Mouse (Mus musculus) limb, embryonic 11.5 days (tissue): ENCODE measurements around the gene Acaa1a. TPM values are rescaled to one million over a fixed set of nuclear protein-coding genes. Genes with fewer than 3 reads are reported as not detected.

ENCODE experiments used
- ATAC-seq: fragments of 200-750 bp; cut with Nextera tagmentation; 2 replicates; pipeline ENCODE4 v1.8.0; 2017; ENCODE audit warnings: low read depth; ENCODE audit not compliant: insufficient number of reproducible peaks, low FRiP score, low TSS enrichment
- DNase-seq: peaks from one replicate; pipeline ENCODE4 v3.0.0-alpha.2; 2015; ENCODE audit warnings: low spot score
- H3K27ac ChIP-seq: fragments of 300-500 bp; sonication (generic); replicated peaks from 2 replicates; pipeline ENCODE4 v1.5.1; 2014; ENCODE audit warnings: low read depth, mild to moderate bottlenecking, low read length
- H3K27me3 ChIP-seq: fragments of 300-500 bp; sonication (generic); 2 replicates; pipeline ENCODE4 v1.6.1; 2014; ENCODE audit warnings: mild to moderate bottlenecking, low read length, mixed read lengths; ENCODE audit not compliant: control insufficient read depth, insufficient read depth
- H3K36me3 ChIP-seq: fragments of 300-500 bp; sonication (generic); 2 replicates; pipeline ENCODE4 v1.6.1; 2014; ENCODE audit warnings: mild to moderate bottlenecking, low read length, moderate library complexity, mixed read lengths; ENCODE audit not compliant: control insufficient read depth, insufficient read depth
- H3K4me1 ChIP-seq: fragments of 300-500 bp; sonication (generic); 2 replicates; pipeline ENCODE4 v1.6.1; 2014; ENCODE audit warnings: low read length, mixed read lengths; ENCODE audit not compliant: control insufficient read depth, insufficient read depth
- H3K4me2 ChIP-seq: fragments of 300-500 bp; sonication (generic); 2 replicates; pipeline ENCODE4 v1.6.1; 2014; ENCODE audit warnings: low read depth, mild to moderate bottlenecking, moderate library complexity; ENCODE audit not compliant: severe bottlenecking
- H3K4me3 ChIP-seq: fragments of 300-500 bp; sonication (generic); 2 replicates; pipeline ENCODE4 v1.5.1; 2014; ENCODE audit warnings: low read depth, low read length
- H3K9ac ChIP-seq: fragments of 300-500 bp; sonication (generic); 2 replicates; pipeline ENCODE4 v1.6.1; 2014; ENCODE audit warnings: mild to moderate bottlenecking, low read length
- H3K9me3 ChIP-seq: fragments of 300-500 bp; sonication (generic); 2 replicates; pipeline ENCODE4 v1.6.1; 2016; ENCODE audit warnings: low read length; ENCODE audit not compliant: control insufficient read depth
- WGBS: fragments of 180-500 bp; shearing (Covaris S2); extraction: QIAGEN DNeasy Blood & Tissue Kit; methylation state at CpG from one replicate; pipeline ENCODE4 v1.1.7; 2014; 5-methylcytosine and 5-hydroxymethylcytosine counted together
- polyA plus RNA-seq: library from polyadenylated mRNA; unstranded; fragments of >200 nt; fragmentation: Nextera tagmentation; extraction: Ambion mirVana; gene quantifications from 2 replicates; pipeline ENCODE4 v1.2.1, GENCODE M21; 2014

Gene Acaa1a
- polyA plus RNA-seq, result 61.0 and 61.2 TPM in 2 replicates

DNA sequence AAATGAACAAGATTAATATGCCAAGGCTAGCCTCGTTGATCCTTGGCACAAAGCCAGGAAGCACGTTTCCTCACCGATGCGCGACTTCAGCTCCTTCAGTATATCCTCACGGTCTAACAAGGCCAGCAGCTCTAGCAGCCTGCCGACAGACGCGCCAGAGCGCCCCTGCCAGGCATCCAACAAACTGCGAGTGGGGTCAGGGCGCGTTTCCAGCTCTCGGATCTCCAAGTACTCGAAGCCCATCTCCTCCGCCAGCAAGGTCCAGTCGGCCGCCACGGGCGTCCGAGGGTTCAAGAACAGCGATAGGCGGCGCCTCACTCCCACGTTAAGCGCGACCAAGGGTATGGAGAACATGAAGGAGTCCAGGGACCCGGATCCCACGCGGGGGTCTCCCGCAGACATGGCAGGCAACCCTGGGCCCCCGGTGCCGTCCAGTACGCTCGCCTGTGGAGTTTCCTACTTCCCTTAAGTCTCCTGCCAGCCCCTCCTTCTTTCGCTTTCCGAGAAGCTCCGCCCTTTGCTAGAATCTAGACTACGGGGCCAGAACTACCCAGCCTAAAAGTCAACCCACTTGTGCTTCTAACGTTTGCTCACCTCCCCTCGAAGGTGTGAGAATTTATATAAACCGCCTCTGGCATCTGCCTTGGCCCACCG is at the start of gene Acaa1a:
Gene Acaa1a, plus strand, starts transcription at position 119 of the 654 bp plus-strand sequence.
- 0 out of 2 replicates have a peak, but pooled peaks cover 2% of the 10 kb centered on the region for H3K27me3 ChIP-seq
- peak within 1 kb of the TSS; percentile 70 for H3K4me3 ChIP-seq
- no peaks in the 10 kb centered on the region for H3K9me3 ChIP-seq
- no peaks in the 10 kb centered on the region; the same call in 1 of the 2 replicates for H3K36me3 ChIP-seq
- ATAC-seq, result no peak
- no peak within 1 kb of the TSS; the same call in 1 of the 2 replicates for H3K27ac ChIP-seq
- H3K9ac ChIP-seq, result peak within 1 kb of the TSS; percentile 68
- peaks cover 11% of the 10 kb centered on the region; the same call in 1 of the 2 replicates for H3K4me1 ChIP-seq
- under 1% methylated on average over 43 of the region's 43 CpGs for WGBS
- H3K4me2 ChIP-seq, result peak within 1 kb of the TSS; percentile 77
- DNase-seq, result peak; percentile 64

DNA sequence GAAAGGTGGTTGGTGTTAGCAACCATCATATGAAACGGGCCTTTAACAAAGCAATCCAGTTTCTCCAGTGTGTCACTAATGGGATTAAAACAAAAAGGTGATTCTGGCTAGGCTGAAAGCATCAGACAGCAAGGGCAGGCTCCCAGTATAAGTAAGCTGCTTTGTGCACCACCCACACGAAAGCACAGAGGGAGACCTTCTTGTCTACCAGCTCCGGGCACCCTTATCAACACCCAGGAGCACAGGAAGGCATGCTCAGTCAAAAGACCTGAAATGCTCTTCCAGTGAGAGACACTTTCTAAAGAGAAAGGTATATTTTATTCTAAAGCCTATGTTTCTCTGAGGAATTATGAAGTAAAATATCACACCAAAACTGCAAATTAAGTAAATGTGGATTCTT is 48.7 kb upstream of the Acaa1a start:
- Histone ChIP-seq H3K27me3 (no peaks in the 10 kb centered on the region), H3K9me3 (no peaks in the 10 kb centered on the region), H3K4me2 (no peak overlapping the region), H3K27ac (no peak overlapping the region), H3K9ac (no peak overlapping the region), H3K36me3 (no peaks in the 10 kb centered on the region), H3K4me3 (no peak overlapping the region), H3K4me1 (no peaks in the 10 kb centered on the region)
- 88% methylated on average over 3 of the region's 3 CpGs for WGBS
- ATAC-seq, result no peak
- DNase-seq, result no peak

DNA sequence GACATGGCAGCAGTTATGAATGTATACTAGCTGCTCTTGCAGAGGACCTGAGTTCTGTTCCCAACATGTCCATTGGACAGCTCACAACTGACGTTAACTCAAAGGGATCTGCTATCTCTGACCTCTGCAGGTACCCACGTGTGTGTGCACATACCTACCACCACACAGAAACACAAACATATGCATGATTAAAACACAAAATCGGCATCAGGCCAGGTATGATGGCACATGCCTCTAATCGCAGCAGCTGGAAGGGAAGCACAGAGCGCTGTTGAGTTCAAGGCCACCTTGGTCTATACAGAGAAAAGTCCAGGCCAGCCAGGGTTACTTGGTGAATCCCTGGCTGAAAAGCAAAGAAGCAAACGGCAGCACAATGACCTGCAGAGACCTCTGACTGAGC is 41.8 kb upstream of the Acaa1a start:
- H3K4me3 ChIP-seq, result no peak overlapping the region
- H3K4me1 ChIP-seq, result no peaks in the 10 kb centered on the region
- no peaks in the 10 kb centered on the region for H3K9me3 ChIP-seq
- no peak for DNase-seq
- no peaks in the 10 kb centered on the region for H3K27me3 ChIP-seq
- H3K27ac ChIP-seq, result no peak overlapping the region
- H3K9ac ChIP-seq, result no peak overlapping the region
- no peak overlapping the region for H3K4me2 ChIP-seq
- no peak for ATAC-seq
- no peaks in the 10 kb centered on the region; the same call in 1 of the 2 replicates for H3K36me3 ChIP-seq
- 89% methylated on average over 6 of the region's 6 CpGs for WGBS

DNA sequence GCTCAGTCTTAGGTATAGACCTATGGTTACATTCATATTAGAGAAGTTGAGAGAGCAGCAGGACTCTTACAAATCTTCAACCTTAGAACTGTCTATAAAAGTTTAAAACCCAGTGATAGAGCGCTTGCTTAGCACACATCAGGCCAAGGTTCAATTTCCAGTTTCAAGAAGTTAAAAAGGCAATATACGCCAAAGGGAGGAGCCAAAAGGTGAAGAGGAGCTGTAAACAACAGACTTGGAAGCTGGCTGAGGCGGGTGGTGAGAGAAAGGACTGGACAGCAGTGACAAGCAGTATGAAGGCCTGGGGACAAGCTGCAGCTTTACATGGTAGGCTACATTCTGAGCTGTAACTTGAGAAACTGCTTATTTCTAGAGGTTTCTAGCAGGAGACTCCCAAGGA is 40.9 kb upstream of the Acaa1a start:
- no peaks in the 10 kb centered on the region; the same call in 1 of the 2 replicates for H3K36me3 ChIP-seq
- H3K27me3 ChIP-seq, result no peaks in the 10 kb centered on the region
- DNase-seq (no peak), ATAC-seq (no peak)
- no peaks in the 10 kb centered on the region for H3K4me1 ChIP-seq
- no peaks in the 10 kb centered on the region for H3K9me3 ChIP-seq
- no peak overlapping the region for H3K9ac ChIP-seq
- WGBS, result 82% methylated on average over 3 of the region's 3 CpGs
- no peak overlapping the region for H3K4me3 ChIP-seq
- H3K27ac ChIP-seq, result no peak overlapping the region
- no peak overlapping the region for H3K4me2 ChIP-seq

GRCm38 (mm10) chr9:119305863-119306262 is 33.6 kb upstream of the Acaa1a start:
- H3K27ac ChIP-seq, result no peak overlapping the region
- ATAC-seq (no peak), DNase-seq (no peak)
- H3K4me2 ChIP-seq, result no peak overlapping the region
- no peaks in the 10 kb centered on the region for H3K27me3 ChIP-seq
- H3K9me3 ChIP-seq, result no peaks in the 10 kb centered on the region
- 93% methylated on average over 7 of the region's 7 CpGs for WGBS
- H3K4me1 ChIP-seq, result no peaks in the 10 kb centered on the region
- H3K4me3 ChIP-seq, result no peak overlapping the region
- no peak overlapping the region for H3K9ac ChIP-seq
- no peaks in the 10 kb centered on the region; the same call in 1 of the 2 replicates for H3K36me3 ChIP-seq

- Histone ChIP-seq H3K36me3 (no peaks in the 10 kb centered on the region), H3K27me3 (no peaks in the 10 kb centered on the region), H3K4me2 (no peak overlapping the region), H3K27ac (no peak overlapping the region), H3K4me1 (no peaks in the 10 kb centered on the region), H3K4me3 (no peak overlapping the region), H3K9ac (no peak overlapping the region), H3K9me3 (no peaks in the 10 kb centered on the region)
- ATAC-seq (no peak), DNase-seq (no peak)
- WGBS, result 100% methylated on average over 1 of the region's 1 CpGs
Measured at GRCm38 (mm10) chr9:119309067-119309466, 30.4 kb upstream of the Acaa1a start.

DNA sequence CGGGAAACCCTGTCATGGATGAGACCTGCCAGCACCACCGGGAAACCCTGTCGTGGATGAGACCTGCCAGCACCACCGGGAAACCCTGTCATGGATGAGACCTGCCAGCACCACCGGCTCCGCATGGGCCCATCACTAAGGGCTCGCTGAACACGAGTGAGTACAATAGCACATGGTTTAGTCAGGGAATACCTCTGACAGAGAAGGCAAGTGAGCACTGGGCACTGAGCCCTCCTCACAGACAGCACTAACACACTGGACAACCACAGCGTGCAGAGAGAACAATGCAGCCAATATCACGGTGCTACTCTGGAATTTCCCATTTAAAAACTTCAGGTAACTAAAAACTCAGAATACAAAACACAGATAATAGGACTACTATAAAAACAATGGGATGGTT is 26.4 kb upstream of the Acaa1a start:
- Histone ChIP-seq H3K4me1 (no peaks in the 10 kb centered on the region), H3K4me3 (no peak overlapping the region), H3K27me3 (no peaks in the 10 kb centered on the region), H3K9me3 (no peaks in the 10 kb centered on the region), H3K4me2 (no peak overlapping the region), H3K27ac (no peak overlapping the region), H3K36me3 (no peaks in the 10 kb centered on the region), H3K9ac (no peak overlapping the region)
- no peak for DNase-seq
- 91% methylated on average over 10 of the region's 10 CpGs for WGBS
- ATAC-seq, result no peak

GRCm38 (mm10) chr9:119318891-119319290 is 20.6 kb upstream of the Acaa1a start:
- DNase-seq (no peak), ATAC-seq (no peak)
- Histone ChIP-seq H3K9me3 (no peaks in the 10 kb centered on the region), H3K4me3 (no peak overlapping the region), H3K36me3 (no peaks in the 10 kb centered on the region; the same call in 1 of the 2 replicates), H3K4me1 (0 out of 2 replicates have a peak, but pooled peaks cover 4% of the 10 kb centered on the region), H3K4me2 (no peak overlapping the region), H3K9ac (no peak overlapping the region), H3K27ac (no peak overlapping the region), H3K27me3 (no peaks in the 10 kb centered on the region)
- 90% methylated on average over 1 of the region's 1 CpGs for WGBS
